Mouse (Mus musculus): Measurements from ENCODE around the gene Stac2. TPM values are rescaled to one million over a fixed set of nuclear protein-coding genes. Genes with fewer than 3 reads are reported as not detected.

Stac2 gene
- polyA plus RNA-seq, 2 experiments, result 1.0 to 1.4 TPM

DNA sequence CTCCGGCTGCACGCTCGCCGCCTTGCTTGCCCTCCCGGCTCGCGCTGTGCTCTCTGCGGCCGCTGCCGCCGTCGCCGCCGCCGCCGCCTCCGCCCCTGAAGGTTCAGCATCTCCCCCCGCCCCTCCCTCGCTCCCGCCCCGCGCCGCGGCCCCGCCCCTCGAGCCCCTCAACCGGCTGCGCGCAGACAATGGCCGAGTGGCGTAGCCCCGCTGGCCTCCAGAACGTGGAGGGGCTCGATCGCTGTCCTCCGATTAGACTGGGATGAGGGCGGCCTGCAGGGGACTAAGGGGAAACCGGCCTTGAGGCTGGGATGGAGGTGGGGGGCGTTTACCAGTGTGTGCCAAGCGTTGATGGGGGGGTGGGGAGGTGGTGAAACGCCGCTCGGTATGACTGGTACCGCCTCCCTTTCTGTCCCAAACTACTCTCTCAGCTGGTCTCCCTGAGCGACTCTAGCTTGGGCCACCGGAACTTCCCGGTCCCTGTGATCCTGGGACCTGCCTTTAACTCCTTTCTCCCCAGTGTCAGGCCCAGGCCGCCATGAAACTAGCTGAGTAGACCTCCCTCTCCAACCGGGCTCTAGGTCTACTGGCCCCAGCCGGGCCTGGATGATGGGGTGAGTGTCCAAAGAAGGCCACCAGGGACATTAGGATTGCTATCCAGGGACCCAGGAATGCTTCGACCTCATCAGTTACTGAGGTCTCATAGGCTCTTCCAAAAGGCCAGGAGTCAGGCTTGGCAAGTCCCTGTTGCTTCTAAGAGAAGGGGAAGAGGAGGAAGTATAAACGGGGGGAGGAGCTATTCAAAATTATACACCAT, 30.5 kb downstream of the Stac2 start, which contains the start of gene Cacnb1:
Cacnb1 (minus strand) TSS at position 480 of the 817 bp plus-strand sequence.
- WGBS, result 4% methylated on average over 37 of the region's 52 CpGs
- H3K9ac ChIP-seq (ENCODE audit: low read depth, low read length, severe bottlenecking), result peak within 1 kb of the TSS; percentile 78
- DNase-seq (ENCODE audit: low spot score) (peak; percentile 70), ATAC-seq (ENCODE audit: low FRiP score, low read depth) (peak; percentile 67)
- H3K36me3 ChIP-seq (ENCODE audit: control insufficient read depth, insufficient read depth, low read length), result peaks cover 11% of the 10 kb centered on the region; the same call in 1 of the 2 replicates
- peak; percentile 89; the same call in 1 of the 2 replicates for TF ChIP-seq POLR2A (IDR thresholded peaks at IDR 0.05; ENCODE audit: borderline replicate concordance, extremely low read depth, insufficient read depth, insufficient read length)
- H3K4me2 ChIP-seq (replicated peaks; ENCODE audit: low read depth, low read length, severe bottlenecking), result peak within 1 kb of the TSS; percentile 61
- peak within 1 kb of the TSS; percentile 93 for H3K27ac ChIP-seq (replicated peaks; ENCODE audit: low read depth, low read length)
- H3K9me3 ChIP-seq (ENCODE audit: control insufficient read depth, low read length), result no peaks in the 10 kb centered on the region
- peaks cover 30% of the 10 kb centered on the region for H3K4me1 ChIP-seq (ENCODE audit: control insufficient read depth, insufficient read depth, low read length)
- H3K4me3 ChIP-seq (replicated peaks; ENCODE audit: low read length), result peak within 1 kb of the TSS; percentile 81
- H3K27me3 ChIP-seq (ENCODE audit: control insufficient read depth, insufficient read depth, low read length), result no peaks in the 10 kb centered on the region

DNA sequence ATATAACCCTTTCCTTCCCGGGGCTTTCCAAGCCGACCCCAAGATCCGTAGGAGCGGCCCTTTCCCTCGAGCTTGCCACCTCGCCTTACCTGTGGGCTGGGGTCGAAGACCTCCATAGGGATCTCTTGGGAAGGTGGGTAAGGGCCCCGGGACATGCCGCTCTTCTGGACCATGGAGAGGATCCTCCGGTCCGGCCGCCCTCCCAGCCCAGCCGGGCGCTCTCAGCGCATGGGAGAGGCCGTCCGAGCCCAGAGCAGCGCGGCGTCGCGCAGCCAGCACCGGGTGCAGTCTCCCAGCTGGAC, 31.1 kb downstream of the Stac2 start:
- H3K4me1 ChIP-seq (ENCODE audit: control insufficient read depth, insufficient read depth, low read length), result peaks cover 28% of the 10 kb centered on the region
- peak overlapping the region; percentile 93 for H3K27ac ChIP-seq (replicated peaks; ENCODE audit: low read depth, low read length)
- 2% methylated on average over 19 of the region's 23 CpGs for WGBS
- peaks cover 16% of the 10 kb centered on the region for H3K36me3 ChIP-seq (ENCODE audit: control insufficient read depth, insufficient read depth, low read length)
- H3K27me3 ChIP-seq (ENCODE audit: control insufficient read depth, insufficient read depth, low read length), result no peaks in the 10 kb centered on the region
- no peak; the same call in 1 of the 2 replicates for ATAC-seq (ENCODE audit: low FRiP score, low read depth)
- TF ChIP-seq POLR2A (IDR thresholded peaks at IDR 0.05; ENCODE audit: borderline replicate concordance, extremely low read depth, insufficient read depth, insufficient read length), result no peak
- H3K9me3 ChIP-seq (ENCODE audit: control insufficient read depth, low read length), result no peaks in the 10 kb centered on the region
- H3K4me3 ChIP-seq (replicated peaks; ENCODE audit: low read length), result peak overlapping the region; percentile 81
- peak overlapping the region; percentile 61 for H3K4me2 ChIP-seq (replicated peaks; ENCODE audit: low read depth, low read length, severe bottlenecking)
- no peak for DNase-seq (ENCODE audit: low spot score)
- H3K9ac ChIP-seq (ENCODE audit: low read depth, low read length, severe bottlenecking), result peak overlapping the region; percentile 78

DNA sequence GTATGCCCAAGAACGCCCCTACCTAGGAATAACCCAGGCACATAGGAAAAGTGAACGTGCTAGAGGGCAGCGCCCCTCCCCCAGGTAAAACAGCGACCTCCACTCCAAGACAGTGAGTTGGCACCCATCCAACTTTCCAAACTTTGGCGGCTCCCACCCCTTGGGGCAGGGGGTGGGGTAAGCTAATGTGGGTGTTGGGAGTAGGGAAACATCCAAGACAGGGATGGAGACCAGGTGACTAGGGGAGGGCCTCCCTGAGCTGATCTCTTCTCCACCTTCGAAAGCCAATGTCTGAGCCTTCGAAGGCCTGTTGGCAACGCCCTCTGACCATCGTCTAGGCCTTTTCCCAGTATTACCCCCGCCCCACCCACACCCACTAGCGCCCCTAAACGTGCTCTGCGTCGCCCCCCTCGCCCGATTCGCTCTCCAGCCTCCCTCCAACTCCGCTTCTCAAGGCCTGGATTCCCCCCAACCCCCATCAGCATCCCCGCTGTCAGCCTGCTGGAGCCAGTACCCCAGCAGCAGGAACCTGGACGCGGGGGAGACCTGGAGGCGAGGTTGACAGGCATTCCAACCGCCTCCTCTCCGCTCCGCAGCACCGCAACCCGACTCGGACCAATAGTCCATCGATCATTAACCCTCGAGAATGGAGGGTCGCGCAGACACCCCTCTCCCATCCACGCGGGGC, 31.6 kb downstream of the Stac2 start:
- no peaks in the 10 kb centered on the region for H3K9me3 ChIP-seq (ENCODE audit: control insufficient read depth, low read length)
- ATAC-seq (ENCODE audit: low FRiP score, low read depth), result peak; percentile 24
- peak overlapping the region; percentile 78 for H3K9ac ChIP-seq (ENCODE audit: low read depth, low read length, severe bottlenecking)
- H3K27ac ChIP-seq (replicated peaks; ENCODE audit: low read depth, low read length), result peak overlapping the region; percentile 93
- peaks cover 28% of the 10 kb centered on the region for H3K4me1 ChIP-seq (ENCODE audit: control insufficient read depth, insufficient read depth, low read length)
- peak overlapping the region; percentile 61 for H3K4me2 ChIP-seq (replicated peaks; ENCODE audit: low read depth, low read length, severe bottlenecking)
- 3% methylated on average over 33 of the region's 34 CpGs for WGBS
- TF ChIP-seq POLR2A (IDR thresholded peaks at IDR 0.05; ENCODE audit: borderline replicate concordance, extremely low read depth, insufficient read depth, insufficient read length), result no peak
- no peaks in the 10 kb centered on the region for H3K27me3 ChIP-seq (ENCODE audit: control insufficient read depth, insufficient read depth, low read length)
- H3K4me3 ChIP-seq (replicated peaks; ENCODE audit: low read length), result peak overlapping the region; percentile 81
- peak; percentile 71 for DNase-seq (ENCODE audit: low spot score)
- H3K36me3 ChIP-seq (ENCODE audit: control insufficient read depth, insufficient read depth, low read length), result peaks cover 21% of the 10 kb centered on the region

DNA sequence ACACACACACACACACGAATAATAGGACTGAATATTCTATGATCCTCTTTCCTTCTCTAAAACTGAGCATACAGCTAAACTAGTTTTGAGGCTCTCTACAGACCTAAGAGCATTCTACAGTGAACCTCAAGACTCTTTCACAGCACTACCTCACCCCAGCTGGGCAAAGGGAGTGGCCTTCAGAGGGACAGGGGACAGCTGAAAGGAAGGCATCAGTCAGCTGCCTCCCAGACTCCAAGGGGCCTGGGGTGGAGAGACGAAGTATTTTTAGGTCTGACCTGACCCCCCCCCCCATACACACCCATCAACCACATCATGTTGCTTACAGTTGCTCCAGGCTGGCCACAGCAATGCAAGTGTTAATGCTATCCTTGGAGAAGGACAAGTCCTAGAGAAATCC, 32.1 kb downstream of the Stac2 start:
- H3K9ac ChIP-seq (ENCODE audit: low read depth, low read length, severe bottlenecking), result peak overlapping the region; percentile 78
- peak overlapping the region; percentile 81 for H3K4me3 ChIP-seq (replicated peaks; ENCODE audit: low read length)
- DNase-seq (ENCODE audit: low spot score) (no peak), ATAC-seq (ENCODE audit: low FRiP score, low read depth) (peak; percentile 12; the same call in 1 of the 2 replicates)
- H3K36me3 ChIP-seq (ENCODE audit: control insufficient read depth, insufficient read depth, low read length), result peaks cover 27% of the 10 kb centered on the region
- H3K9me3 ChIP-seq (ENCODE audit: control insufficient read depth, low read length), result no peaks in the 10 kb centered on the region
- H3K4me2 ChIP-seq (replicated peaks; ENCODE audit: low read depth, low read length, severe bottlenecking), result peak overlapping the region; percentile 61
- WGBS, result 53% methylated on average over 2 of the region's 2 CpGs
- H3K4me1 ChIP-seq (ENCODE audit: control insufficient read depth, insufficient read depth, low read length), result peaks cover 28% of the 10 kb centered on the region
- H3K27me3 ChIP-seq (ENCODE audit: control insufficient read depth, insufficient read depth, low read length), result no peaks in the 10 kb centered on the region
- H3K27ac ChIP-seq (replicated peaks; ENCODE audit: low read depth, low read length), result no peak overlapping the region
- TF ChIP-seq POLR2A (IDR thresholded peaks at IDR 0.05; ENCODE audit: borderline replicate concordance, extremely low read depth, insufficient read depth, insufficient read length), result no peak

DNA sequence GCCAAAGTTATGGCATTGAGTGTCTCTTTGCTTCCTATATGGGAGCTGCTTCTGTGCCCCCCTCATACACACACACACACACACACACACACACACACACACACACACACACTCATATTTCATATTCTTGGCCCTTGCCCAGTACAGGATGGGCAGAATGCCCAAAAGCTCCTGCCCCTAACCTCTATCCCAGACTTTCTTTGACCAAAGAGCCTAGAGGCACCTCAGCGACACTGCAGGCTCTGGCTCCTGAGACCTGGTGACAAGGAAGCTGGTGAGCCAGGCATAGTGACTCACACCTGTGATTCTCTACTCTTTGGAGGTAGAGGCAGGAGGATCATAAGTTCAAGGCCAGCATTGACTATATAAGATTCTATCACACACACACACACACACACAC, 32.6 kb downstream of the Stac2 start:
- Histone ChIP-seq H3K4me2 (replicated peaks; ENCODE audit: low read depth, low read length, severe bottlenecking) (peak overlapping the region; percentile 61), H3K4me3 (replicated peaks; ENCODE audit: low read length) (no peak overlapping the region), H3K36me3 (ENCODE audit: control insufficient read depth, insufficient read depth, low read length) (peaks cover 31% of the 10 kb centered on the region), H3K9me3 (ENCODE audit: control insufficient read depth, low read length) (no peaks in the 10 kb centered on the region), H3K9ac (ENCODE audit: low read depth, low read length, severe bottlenecking) (no peak overlapping the region), H3K4me1 (ENCODE audit: control insufficient read depth, insufficient read depth, low read length) (peaks cover 24% of the 10 kb centered on the region), H3K27me3 (ENCODE audit: control insufficient read depth, insufficient read depth, low read length) (no peaks in the 10 kb centered on the region), H3K27ac (replicated peaks; ENCODE audit: low read depth, low read length) (no peak overlapping the region)
- no peak for DNase-seq (ENCODE audit: low spot score)
- WGBS, result 47% methylated on average over 1 of the region's 1 CpGs
- ATAC-seq (ENCODE audit: low FRiP score, low read depth), result no peak
- no peak for TF ChIP-seq POLR2A (IDR thresholded peaks at IDR 0.05; ENCODE audit: borderline replicate concordance, extremely low read depth, insufficient read depth, insufficient read length)
